ENCODE assay signal across 23 mouse cellular contexts in the genomic region with DNA sequence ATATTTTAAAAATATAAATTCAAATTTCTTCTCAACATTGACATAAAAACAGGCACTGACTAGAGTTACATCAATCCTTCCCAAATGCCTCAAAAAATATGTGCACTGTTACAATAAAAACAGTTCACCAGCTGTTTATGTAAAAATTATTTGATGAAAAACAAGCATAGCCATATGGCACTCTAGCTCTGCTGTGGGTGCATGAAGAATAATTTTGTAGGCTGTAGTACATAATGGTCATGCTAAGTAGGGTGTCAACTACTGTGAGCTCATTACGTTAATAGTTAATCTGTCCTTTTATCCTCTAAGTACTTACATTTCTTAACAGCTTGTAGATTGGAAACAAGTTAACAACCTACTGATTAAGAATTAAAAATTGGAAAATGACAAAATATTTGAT. TPM values are rescaled to one million over a fixed set of nuclear protein-coding genes. Genes with fewer than 3 reads are reported as not detected.
"Had no signal": no experiment of that assay in that cellular context is flagged by ENCODE, and none has a peak within 500 bp of the region (broad histone marks: within the 10 kb centered on the region; RNA-seq: fewer than 3 reads in every experiment).

No protein-coding gene starts in this region.

- H3K4me3 ChIP-seq: intestine, embryonic 15.5 days; limb, embryonic 15.5 days; liver, embryonic 12.5 days; midbrain, embryonic 10.5 days; neural tube, embryonic 13.5 days had no signal

- DNase-seq: kidney, adult 18-20 months; kidney, postnatal 10 days; kidney, postnatal 4 days; lung, embryonic 14.5 days; lung, postnatal 10 days; lung, postnatal 4 days; midbrain, embryonic 14.5 days; right cerebral cortex, adult 18-20 months; right cerebral cortex, postnatal 25 days; thymus, postnatal 36 days had no signal

- ATAC-seq: intestine, embryonic 15.5 days; liver, embryonic 12.5 days had no signal

- H3K36me3 ChIP-seq: intestine, embryonic 15.5 days; limb, embryonic 15.5 days; liver, embryonic 12.5 days; midbrain, embryonic 10.5 days; neural tube, embryonic 13.5 days had no signal

- H3K9me3 ChIP-seq: intestine, embryonic 15.5 days; limb, embryonic 15.5 days; liver, embryonic 12.5 days; midbrain, embryonic 10.5 days; neural tube, embryonic 13.5 days had no signal

- H3K4me2 ChIP-seq: intestine, embryonic 15.5 days; limb, embryonic 15.5 days; liver, embryonic 12.5 days; lung, embryonic 14.5 days; neural tube, embryonic 13.5 days had no signal

- H3K27ac ChIP-seq: intestine, embryonic 15.5 days; limb, embryonic 15.5 days; liver, embryonic 12.5 days; midbrain, embryonic 10.5 days; neural tube, embryonic 13.5 days had no signal

- H3K9ac ChIP-seq: intestine, embryonic 15.5 days; limb, embryonic 15.5 days; liver, embryonic 12.5 days; lung, embryonic 14.5 days; neural tube, embryonic 13.5 days had no signal

- H3K4me1 ChIP-seq: intestine, embryonic 15.5 days; limb, embryonic 15.5 days; liver, embryonic 12.5 days; midbrain, embryonic 10.5 days; neural tube, embryonic 13.5 days had no signal

- H3K27me3 ChIP-seq: intestine, embryonic 15.5 days; limb, embryonic 15.5 days; liver, embryonic 12.5 days; neural tube, embryonic 13.5 days had no signal

RNA-seq across cellular contexts. Expression of a gene that starts 56.5 kb away (rescaled TPM):
- total RNA-seq: left cerebral cortex, adult 18-20 months; left cerebral cortex, postnatal 10 days; megakaryocyte, adult 5-6 weeks had no signal
- polyA plus RNA-seq: intestine, embryonic 15.5 days; kidney, embryonic 14.5 days; limb, embryonic 11.5 days; limb, embryonic 15.5 days; liver, embryonic 12.5 days; liver, embryonic 16.5 days; lung, embryonic 14.5 days; midbrain, embryonic 10.5 days; midbrain, embryonic 14.5 days; neural tube, embryonic 13.5 days; small intestine, adult 2 months; stomach, embryonic 16.5 days had no signal
